Mouse (Mus musculus) thymus, adult 2 months (tissue): ENCODE measurements around the gene Pla2g2f. TPM values are rescaled to one million over a fixed set of nuclear protein-coding genes. Genes with fewer than 3 reads are reported as not detected.

Experiments
- DNase-seq: peaks from one replicate; pipeline ENCODE4 v3.0.0; 2021
- H3K27ac ChIP-seq: fragments of 200-500 bp; 2 replicates; pipeline ENCODE4 v1.5.1; 2012; ENCODE audit warnings: low read length, control low read depth; ENCODE audit not compliant: control insufficient read depth, insufficient read depth
- H3K27me3 ChIP-seq: fragments of 200-500 bp; 2 replicates; pipeline ENCODE4 v1.6.1; 2012; ENCODE audit warnings: mild to moderate bottlenecking, low read length, moderate library complexity, mixed read lengths; ENCODE audit not compliant: control insufficient read depth, insufficient read depth
- H3K36me3 ChIP-seq: fragments of 200-500 bp; 2 replicates; pipeline ENCODE4 v1.6.1; 2012; ENCODE audit warnings: mild to moderate bottlenecking, low read length, moderate library complexity; ENCODE audit not compliant: control insufficient read depth, insufficient read depth
- H3K4me1 ChIP-seq: fragments of 200-500 bp; replicated peaks from 2 replicates; pipeline ENCODE4 v1.6.1; 2012; ENCODE audit warnings: low read length; ENCODE audit not compliant: control insufficient read depth, insufficient read depth
- H3K4me3 ChIP-seq: fragments of 200-500 bp; 2 replicates; pipeline ENCODE4 v1.5.1; 2012; ENCODE audit warnings: mild to moderate bottlenecking, low read length, control low read depth, moderate library complexity; ENCODE audit not compliant: control insufficient read depth, insufficient read depth
- CTCF ChIP-seq: fragments of 200-500 bp; IDR thresholded peaks from 2 replicates; pipeline ENCODE4 v1.5.1; 2012; ENCODE audit warnings: mild to moderate bottlenecking, control low read depth, low read length, moderate library complexity, borderline replicate concordance; ENCODE audit not compliant: control insufficient read depth, poor library complexity, insufficient read depth; ENCODE audit errors: extremely low read depth
- POLR2A ChIP-seq: fragments of 200-500 bp; IDR thresholded peaks from 2 replicates; pipeline ENCODE4 v1.6.1; 2012; ENCODE audit warnings: mild to moderate bottlenecking, low read length, control low read depth, moderate library complexity; ENCODE audit not compliant: control insufficient read depth, poor library complexity, insufficient read depth; ENCODE audit errors: extremely low read depth
- WGBS: fragments of 180-500 bp; shearing (Covaris S2); methylation state at CpG from one replicate; pipeline ENCODE4 v1.1.7; 2018; 5-methylcytosine and 5-hydroxymethylcytosine counted together
- polyA plus RNA-seq: library from polyadenylated mRNA; depleted of rRNA; stranded (reverse); fragments of >200 nt; gene quantifications from 2 replicates; pipeline ENCODE4 v1.2.3, GENCODE M21; 2012

Pla2g2f gene
- polyA plus RNA-seq, 1 experiment = 3.1 TPM

DNA sequence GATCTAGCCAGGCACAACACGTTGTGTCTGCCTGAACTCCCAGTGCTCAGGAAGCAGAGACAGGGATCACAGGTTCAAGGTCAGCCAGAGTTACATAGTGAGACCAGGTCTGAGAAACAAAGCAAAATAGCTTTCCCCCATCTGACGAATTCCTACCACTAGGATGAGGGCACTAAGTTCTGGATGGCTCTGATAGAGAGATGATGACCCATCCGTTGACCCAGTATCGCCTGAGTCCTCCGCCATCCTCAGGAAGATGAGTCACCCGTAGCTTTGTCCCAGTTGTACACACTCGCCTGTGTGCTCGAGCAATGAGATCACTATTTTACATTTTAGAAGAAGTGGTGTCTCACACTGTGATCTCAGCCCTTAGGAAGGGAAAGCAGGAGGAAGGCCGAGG, 4.8 kb upstream of the Pla2g2f start:
- no peak for TF ChIP-seq POLR2A
- no peak for TF ChIP-seq CTCF
- H3K4me1 ChIP-seq = no peaks in the 10 kb centered on the region
- DNase-seq = no peak
- no peaks in the 10 kb centered on the region for H3K36me3 ChIP-seq
- 75% methylated on average over 9 of the region's 9 CpGs for WGBS
- H3K27me3 ChIP-seq = no peaks in the 10 kb centered on the region
- H3K27ac ChIP-seq = no peak overlapping the region
- H3K4me3 ChIP-seq = no peak overlapping the region

GRCm38 (mm10) chr4:138755983-138756382, 1.4 kb downstream of the Pla2g2f start:
- 85% methylated on average over 11 of the region's 11 CpGs for WGBS
- no peak for DNase-seq
- no peak for TF ChIP-seq CTCF
- no peak for TF ChIP-seq POLR2A
- Histone ChIP-seq H3K36me3 (no peaks in the 10 kb centered on the region), H3K4me1 (no peaks in the 10 kb centered on the region), H3K4me3 (no peak overlapping the region), H3K27ac (no peak overlapping the region), H3K27me3 (no peaks in the 10 kb centered on the region; the same call in 1 of the 2 replicates)

GRCm38 (mm10) chr4:138755439-138755838, 2.0 kb downstream of the Pla2g2f start:
- H3K36me3 ChIP-seq = no peaks in the 10 kb centered on the region
- TF ChIP-seq POLR2A (no peak), CTCF (no peak)
- no peak overlapping the region for H3K27ac ChIP-seq
- 88% methylated on average over 4 of the region's 4 CpGs for WGBS
- no peaks in the 10 kb centered on the region; the same call in 1 of the 2 replicates for H3K27me3 ChIP-seq
- no peak overlapping the region for H3K4me3 ChIP-seq
- DNase-seq = no peak
- no peaks in the 10 kb centered on the region for H3K4me1 ChIP-seq

DNA sequence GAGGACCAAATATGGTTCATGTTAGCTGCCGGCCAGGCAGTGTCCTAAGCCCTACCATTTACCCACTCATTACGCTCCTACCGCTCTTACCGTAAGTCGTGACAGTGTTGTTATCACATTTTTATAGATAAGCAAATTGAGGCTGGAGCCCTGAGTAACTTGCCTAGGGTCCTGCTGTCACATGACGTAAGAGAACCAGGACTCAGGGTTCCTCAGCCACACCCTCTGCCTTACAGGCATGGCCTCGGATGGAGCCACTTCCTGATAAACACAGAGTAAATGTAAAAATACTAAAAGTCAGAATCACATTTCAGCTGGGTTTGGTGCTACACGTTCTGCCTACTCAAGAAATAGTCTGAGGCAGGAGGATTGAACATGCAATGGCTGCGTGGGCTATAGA, 3.0 kb downstream of the Pla2g2f start:
- Histone ChIP-seq H3K36me3 (no peaks in the 10 kb centered on the region), H3K27ac (no peak overlapping the region), H3K27me3 (no peaks in the 10 kb centered on the region; the same call in 1 of the 2 replicates), H3K4me3 (no peak overlapping the region), H3K4me1 (no peaks in the 10 kb centered on the region)
- DNase-seq = no peak
- no peak for TF ChIP-seq CTCF
- TF ChIP-seq POLR2A = no peak
- 82% methylated on average over 9 of the region's 9 CpGs for WGBS

- no peaks in the 10 kb centered on the region for H3K36me3 ChIP-seq
- H3K27me3 ChIP-seq = no peaks in the 10 kb centered on the region; the same call in 1 of the 2 replicates
- no peak overlapping the region for H3K27ac ChIP-seq
- no peak overlapping the region for H3K4me3 ChIP-seq
- no peaks in the 10 kb centered on the region for H3K4me1 ChIP-seq
- 95% methylated on average over 3 of the region's 3 CpGs for WGBS
- no peak for DNase-seq
- TF ChIP-seq CTCF (no peak), POLR2A (no peak)
Observed at GRCm38 (mm10) chr4:138753608-138754007, 3.8 kb downstream of the Pla2g2f start.

DNA sequence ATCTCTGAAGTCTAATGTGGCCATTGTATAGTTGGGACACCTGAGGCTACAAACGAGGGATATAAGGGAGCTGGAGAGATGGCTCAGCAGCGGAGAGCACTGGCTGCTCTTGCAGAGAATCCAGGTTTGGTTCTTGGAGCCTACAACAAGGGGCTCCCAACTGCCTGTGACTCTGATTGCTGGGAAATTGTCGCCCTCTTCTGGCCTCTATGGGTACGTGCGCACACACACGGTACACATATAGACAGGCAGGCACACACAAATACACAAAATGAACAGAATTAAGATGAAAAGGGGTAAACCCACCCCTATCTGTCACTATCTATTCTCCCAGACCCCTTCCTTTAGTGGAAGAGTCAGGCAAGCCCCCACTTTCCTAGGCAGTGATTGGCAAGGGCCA, 4.8 kb downstream of the Pla2g2f start:
- H3K27me3 ChIP-seq = no peaks in the 10 kb centered on the region; the same call in 1 of the 2 replicates
- no peak overlapping the region for H3K4me3 ChIP-seq
- WGBS = 96% methylated on average over 6 of the region's 6 CpGs
- DNase-seq = no peak
- H3K4me1 ChIP-seq = no peaks in the 10 kb centered on the region
- H3K27ac ChIP-seq = no peak overlapping the region
- no peaks in the 10 kb centered on the region for H3K36me3 ChIP-seq
- TF ChIP-seq CTCF = no peak
- TF ChIP-seq POLR2A = no peak
